Mouse (Mus musculus) MEL (cell line): ENCODE data around the gene Ada. TPM values are rescaled to one million over a fixed set of nuclear protein-coding genes. Genes with fewer than 3 reads are reported as not detected.
A peak's percentile ranks its signal among the peaks of the same experiment; 100 is the strongest.

ENCODE experiments used
- DNase-seq: peaks from one replicate; pipeline ENCODE4 v3.0.0; 2011; ENCODE audit warnings: low read depth, low spot score
- H3K27ac ChIP-seq: 2 replicates; pipeline ENCODE4 v1.5.1; 2012; ENCODE audit warnings: low read depth, mild to moderate bottlenecking, control low read depth, low read length, moderate library complexity; ENCODE audit not compliant: control insufficient read depth
- H3K27me3 ChIP-seq, 2 experiments: fragments of 150-350 bp in 1 of 2; sonication (generic) in 1 of 2; 2 replicates each; pipeline ENCODE4 v1.6.1; 2012; ENCODE audit warnings: low read length in 2 of 2, mild to moderate bottlenecking in 2 of 2, improper control_type of control experiment in 1 of 2, moderate library complexity in 1 of 2; ENCODE audit not compliant: insufficient read depth in 2 of 2, control insufficient read depth in 1 of 2
- H3K36me3 ChIP-seq, 2 experiments: 2 replicates each; pipeline ENCODE4 v1.6.1; 2012 to 2014; ENCODE audit warnings: low read length in 2 of 2, improper control_type of control experiment in 1 of 2, inconsistent platforms in 1 of 2, mild to moderate bottlenecking in 1 of 2; ENCODE audit not compliant: insufficient read depth in 2 of 2, control insufficient read depth in 1 of 2
- H3K4me1 ChIP-seq, 2 experiments: fragments of 150-350 bp in 1 of 2; sonication (generic) in 1 of 2; 2 replicates each; pipeline ENCODE4 v1.6.1; 2012; ENCODE audit warnings: low read length in 2 of 2, improper control_type of control experiment in 1 of 2, mild to moderate bottlenecking in 1 of 2; ENCODE audit not compliant: insufficient read depth in 2 of 2, control insufficient read depth in 1 of 2
- H3K4me3 ChIP-seq, 2 experiments: fragments of 150-350 bp in 1 of 2; sonication (generic) in 1 of 2; 2 replicates each; pipeline ENCODE4 v1.5.1; 2012; ENCODE audit warnings: low read depth in 2 of 2, low read length in 2 of 2, mild to moderate bottlenecking in 2 of 2, moderate library complexity in 2 of 2, control low read depth in 1 of 2, improper control_type of control experiment in 1 of 2; ENCODE audit not compliant: control insufficient read depth in 1 of 2, insufficient read depth in 1 of 2
- H3K79me2 ChIP-seq: 2 replicates; pipeline ENCODE4 v1.6.1; 2012; ENCODE audit warnings: mild to moderate bottlenecking, low read length, moderate library complexity; ENCODE audit not compliant: control insufficient read depth, poor library complexity, insufficient read depth
- H3K9ac ChIP-seq: 2 replicates; pipeline ENCODE4 v1.6.1; 2012; ENCODE audit warnings: low read depth, mild to moderate bottlenecking, control low read depth, low read length, moderate library complexity; ENCODE audit not compliant: control insufficient read depth, poor library complexity, severe bottlenecking
- H3K9me3 ChIP-seq: fragments of 150-350 bp; sonication (generic); replicated peaks from 2 replicates; pipeline ENCODE4 v1.6.1; 2012; ENCODE audit warnings: mild to moderate bottlenecking, low read length, improper control_type of control experiment, moderate library complexity; ENCODE audit not compliant: insufficient read depth
- BHLHE40 ChIP-seq: IDR thresholded peaks from 2 replicates; pipeline ENCODE4 v1.6.1; 2012; ENCODE audit warnings: low read depth, mild to moderate bottlenecking, inconsistent platforms, low read length, improper control_type of control experiment, borderline replicate concordance
- CHD1 ChIP-seq: IDR thresholded peaks from 2 replicates; pipeline ENCODE4 v1.6.1; 2012; ENCODE audit warnings: low read depth, mild to moderate bottlenecking, inconsistent platforms, low read length, improper control_type of control experiment
- E2F4 ChIP-seq: IDR thresholded peaks from 2 replicates; pipeline ENCODE4 v1.6.1; 2011; ENCODE audit warnings: low read depth, low read length, improper control_type of control experiment, borderline replicate concordance
- EP300 ChIP-seq, 2 experiments: IDR thresholded peaks; 2 replicates each; pipeline ENCODE4 v1.6.1; 2011; ENCODE audit warnings: improper control_type of control experiment in 2 of 2, low read length in 2 of 2, low read depth in 1 of 2, mild to moderate bottlenecking in 1 of 2
- GABPA ChIP-seq: IDR thresholded peaks from 2 replicates; pipeline ENCODE4 v1.6.1; 2012; ENCODE audit warnings: low read depth, mild to moderate bottlenecking, inconsistent platforms, low read length, improper control_type of control experiment, moderate library complexity
- GATA1 ChIP-seq: IDR thresholded peaks from 2 replicates; pipeline ENCODE4 v1.6.1; 2011; ENCODE audit warnings: low read depth, low read length, improper control_type of control experiment
- HCFC1 ChIP-seq: IDR thresholded peaks from 2 replicates; pipeline ENCODE4 v1.6.1; 2012; ENCODE audit warnings: low read depth, mild to moderate bottlenecking, inconsistent platforms, low read length, improper control_type of control experiment, moderate library complexity
- KAT2A ChIP-seq: conservative IDR thresholded peaks from 2 replicates; pipeline ENCODE4 v1.6.1; 2012; ENCODE audit warnings: low read depth, low read length, improper control_type of control experiment, inconsistent platforms
- MAFK ChIP-seq: IDR thresholded peaks from 2 replicates; pipeline ENCODE4 v1.6.1; 2011; ENCODE audit warnings: low read depth, mild to moderate bottlenecking, low read length, improper control_type of control experiment, borderline replicate concordance
- MAX ChIP-seq: IDR thresholded peaks from 2 replicates; pipeline ENCODE4 v1.6.1; 2011; ENCODE audit warnings: low read length, improper control_type of control experiment
- MAZ ChIP-seq: IDR thresholded peaks from 2 replicates; pipeline ENCODE4 v1.6.1; 2012; ENCODE audit warnings: low read depth, mild to moderate bottlenecking, inconsistent platforms, low read length, improper control_type of control experiment
- MEF2A ChIP-seq: IDR thresholded peaks from 2 replicates; pipeline ENCODE4 v1.6.1; 2014; ENCODE audit warnings: low read depth, mild to moderate bottlenecking, inconsistent platforms, low read length, improper control_type of control experiment; ENCODE audit not compliant: poor library complexity, insufficient replicate concordance, severe bottlenecking; ENCODE audit errors: extremely low read depth
- MXI1 ChIP-seq: IDR thresholded peaks from 2 replicates; pipeline ENCODE4 v1.6.1; 2011; ENCODE audit warnings: mild to moderate bottlenecking, low read depth, low read length, improper control_type of control experiment
- MYC ChIP-seq: IDR thresholded peaks from 2 replicates; pipeline ENCODE4 v1.6.1; 2011; ENCODE audit warnings: low read depth, mild to moderate bottlenecking, low read length, improper control_type of control experiment, moderate library complexity
- NELFE ChIP-seq: IDR thresholded peaks from 2 replicates; pipeline ENCODE4 v1.6.1; 2011; ENCODE audit warnings: low read depth, low read length, improper control_type of control experiment
- NRF1 ChIP-seq: IDR thresholded peaks from 2 replicates; pipeline ENCODE4 v1.6.1; 2014; ENCODE audit warnings: low read depth, mild to moderate bottlenecking, inconsistent platforms, low read length, improper control_type of control experiment, moderate library complexity; ENCODE audit not compliant: poor library complexity, insufficient read depth, severe bottlenecking
- POLR2A ChIP-seq, 2 experiments: IDR thresholded peaks; 2 replicates each; pipeline ENCODE4 v1.6.1; 2011 to 2012; ENCODE audit warnings: low read length in 2 of 2, mild to moderate bottlenecking in 2 of 2, control low read depth in 1 of 2, improper control_type of control experiment in 1 of 2, low read depth in 1 of 2, moderate library complexity in 1 of 2; ENCODE audit not compliant: control insufficient read depth in 1 of 2, insufficient read depth in 1 of 2, poor library complexity in 1 of 2
- POLR2AphosphoS2 ChIP-seq: IDR thresholded peaks from 2 replicates; pipeline ENCODE4 v1.6.1; 2011; ENCODE audit warnings: low read length, improper control_type of control experiment
- RAD21 ChIP-seq: IDR thresholded peaks from 2 replicates; pipeline ENCODE4 v1.6.1; 2011; ENCODE audit warnings: mild to moderate bottlenecking, low read depth, low read length, improper control_type of control experiment
- RCOR1 ChIP-seq: IDR thresholded peaks from 2 replicates; pipeline ENCODE4 v1.6.1; 2012; ENCODE audit warnings: low read depth, mild to moderate bottlenecking, inconsistent platforms, low read length, improper control_type of control experiment
- SIN3A ChIP-seq: IDR thresholded peaks from 2 replicates; pipeline ENCODE4 v1.6.1; 2012; ENCODE audit warnings: low read length, improper control_type of control experiment, inconsistent platforms
- SMC3 ChIP-seq: IDR thresholded peaks from 2 replicates; pipeline ENCODE4 v1.6.1; 2011; ENCODE audit warnings: low read depth, low read length, improper control_type of control experiment
- TCF12 ChIP-seq: IDR thresholded peaks from 2 replicates; pipeline ENCODE4 v1.6.1; 2014; ENCODE audit warnings: low read depth, mild to moderate bottlenecking, inconsistent platforms, low read length, improper control_type of control experiment, moderate library complexity
- USF1 ChIP-seq: IDR thresholded peaks from 2 replicates; pipeline ENCODE4 v1.6.1; 2014; ENCODE audit warnings: low read depth, mild to moderate bottlenecking, inconsistent platforms, low read length, improper control_type of control experiment, moderate library complexity
- USF2 ChIP-seq, 2 experiments: IDR thresholded peaks; 2 replicates each; pipeline ENCODE4 v1.6.1; 2011 to 2012; ENCODE audit warnings: improper control_type of control experiment in 2 of 2, low read length in 2 of 2, borderline replicate concordance in 1 of 2, inconsistent platforms in 1 of 2, low read depth in 1 of 2, mild to moderate bottlenecking in 1 of 2; ENCODE audit not compliant: insufficient read depth in 1 of 2
- ZKSCAN1 ChIP-seq: IDR thresholded peaks from 2 replicates; pipeline ENCODE4 v1.6.1; 2012; ENCODE audit warnings: low read depth, mild to moderate bottlenecking, inconsistent platforms, low read length, improper control_type of control experiment, moderate library complexity
- polyA plus RNA-seq, 2 experiments: library from polyadenylated mRNA; stranded (reverse) in 1 of 2; unstranded in 1 of 2; fragments of >175 nt in 1 of 2; fragments of >200 nt in 1 of 2; gene quantifications; 2 replicates each; pipeline versions ENCODE4 v1.2.1 to v1.2.4; 2012; ENCODE audit warnings: low replicate concordance in 2 of 2, low read depth in 1 of 2; ENCODE audit not compliant: insufficient read length in 2 of 2, insufficient read depth in 1 of 2, missing spikeins in 1 of 2
- total RNA-seq: library from RNA; depleted of rRNA; stranded (reverse); fragments of 300-350 nt; gene quantifications from 2 replicates; pipeline ENCODE4 v1.2.3, GENCODE M21; 2012

Gene Ada
- total and polyA plus RNA-seq, 3 experiments, result 35.1 to 36.5 TPM; not detected in 1

- no peak for DNase-seq
- no peak overlapping the region for H3K27ac ChIP-seq
- H3K36me3 ChIP-seq, result no peaks in the 10 kb centered on the region
- H3K4me3 ChIP-seq, result no peak overlapping the region
- no peaks in the 10 kb centered on the region for H3K4me1 ChIP-seq
- no peak overlapping the region for H3K9ac ChIP-seq
- H3K27me3 ChIP-seq, result peaks cover 5 to 10% of the 10 kb centered on the region in 2 experiments
- no peaks in the 10 kb centered on the region for H3K79me2 ChIP-seq
- no peaks in the 10 kb centered on the region for H3K9me3 ChIP-seq
- TF ChIP-seq BHLHE40 (no peak), POLR2A (IDR thresholded peaks at IDR 0.05; ENCODE audit: control insufficient read depth in 1 of 2, insufficient read depth in 1 of 2, low read depth in 1 of 2, low read length in 2 of 2, poor library complexity in 1 of 2) (no peak), TCF12 (peak; percentile 70), POLR2AphosphoS2 (no peak), HCFC1 (no peak), USF2 (IDR thresholded peaks at IDR 0.05; ENCODE audit: borderline replicate concordance in 1 of 2, insufficient read depth in 1 of 2, low read depth in 1 of 2, low read length in 2 of 2) (no peak), RCOR1 (peak; percentile 72), USF1 (no peak), GATA1 (peak; percentile 51), EP300 (IDR thresholded peaks at IDR 0.05; ENCODE audit: low read depth in 1 of 2, low read length in 2 of 2) (peak; percentile 10 to 45; a peak in 1 of 4 replicates), NRF1 (no peak), SMC3 (no peak)
These were observed 33.3 kb upstream of the Ada start for GRCm38 (mm10) chr2:163783368-163783767.

DNA sequence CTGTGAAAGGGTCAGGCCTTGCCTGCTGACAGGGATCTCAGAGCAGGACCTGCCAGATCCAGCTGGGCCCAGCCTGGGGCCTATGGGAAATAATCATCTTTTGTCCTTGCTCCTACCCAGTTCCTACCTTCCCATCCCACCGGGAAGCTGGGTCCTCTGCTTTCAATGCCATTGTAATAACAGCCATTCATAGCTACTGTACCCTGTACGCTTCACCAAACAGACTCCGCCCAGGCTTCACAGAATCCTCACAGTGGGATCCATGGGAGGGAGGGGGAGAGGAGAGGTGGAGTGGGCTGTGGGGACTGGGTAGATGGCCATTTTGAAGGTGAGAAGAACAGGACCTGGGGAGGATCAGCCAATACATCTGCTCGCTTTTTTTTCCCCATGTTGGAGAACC lies 28.9 kb upstream of the Ada start:
- Histone ChIP-seq H3K27me3 (peaks cover 9 to 18% of the 10 kb centered on the region in 2 experiments), H3K9me3 (no peaks in the 10 kb centered on the region), H3K36me3 (no peaks in the 10 kb centered on the region), H3K27ac (no peak overlapping the region), H3K4me1 (no peaks in the 10 kb centered on the region), H3K4me3 (no peak overlapping the region), H3K79me2 (no peaks in the 10 kb centered on the region), H3K9ac (no peak overlapping the region)
- TF ChIP-seq USF2 (IDR thresholded peaks at IDR 0.05; ENCODE audit: borderline replicate concordance in 1 of 2, insufficient read depth in 1 of 2, low read depth in 1 of 2, low read length in 2 of 2) (no peak), BHLHE40 (no peak), KAT2A (no peak), MAX (no peak), RCOR1 (no peak), MEF2A (no peak), ZKSCAN1 (no peak), POLR2A (IDR thresholded peaks at IDR 0.05; ENCODE audit: control insufficient read depth in 1 of 2, insufficient read depth in 1 of 2, low read depth in 1 of 2, low read length in 2 of 2, poor library complexity in 1 of 2) (no peak), E2F4 (no peak), NRF1 (no peak), MXI1 (no peak), MYC (no peak), MAZ (no peak), NELFE (no peak), GABPA (no peak), SIN3A (no peak), MAFK (no peak), CHD1 (no peak), RAD21 (no peak)
- no peak for DNase-seq
